Mouse (Mus musculus): ENCODE data around the gene Plcxd2. TPM values are rescaled to one million over a fixed set of nuclear protein-coding genes. Genes with fewer than 3 reads are reported as not detected.

Gene Plcxd2
- 15.0 and 15.2 TPM in 2 replicates for polyA plus RNA-seq (2015; fragmentation: Nextera tagmentation; extraction: Ambion mirVana)

DNA sequence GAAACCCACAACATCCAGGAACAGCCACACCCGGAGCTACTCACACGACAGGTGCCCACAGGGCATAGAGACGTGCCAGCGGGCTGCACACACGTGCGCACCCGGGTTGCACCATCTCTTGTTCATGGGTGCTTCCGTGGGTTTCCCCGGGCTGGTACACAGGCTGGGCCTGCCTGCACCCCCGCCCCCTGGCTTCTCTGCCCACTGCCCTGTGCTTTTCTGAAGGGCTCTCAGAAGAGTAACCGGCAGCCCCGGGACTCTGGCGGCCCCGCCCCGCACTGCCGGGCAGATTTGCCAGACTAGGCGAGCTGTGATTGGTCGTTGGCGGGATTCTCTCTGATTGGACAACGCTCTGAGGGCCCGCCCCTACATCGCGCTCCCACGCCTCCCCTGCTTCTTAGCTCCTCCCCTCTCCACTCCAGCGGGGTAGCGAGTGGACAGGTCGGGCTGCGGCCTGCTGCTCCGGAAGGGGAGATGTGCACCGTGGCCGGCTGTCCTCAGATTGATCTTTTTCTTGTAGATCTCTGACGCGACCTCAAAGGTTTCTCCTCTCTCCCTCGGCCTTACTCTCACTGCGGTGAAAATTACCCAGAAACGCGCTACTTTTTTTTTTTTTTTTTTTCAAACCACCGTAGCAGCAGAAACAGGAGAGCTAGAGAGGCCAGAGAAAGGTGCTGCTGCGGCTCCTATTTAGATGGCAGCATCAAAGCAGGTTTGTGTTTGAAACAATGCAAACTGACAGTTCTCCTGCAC lies at the start of gene Plcxd2:
TSS of gene Plcxd2 (minus strand) at position 66 of the 753 bp plus-strand sequence.
- H3K4me2 ChIP-seq = peak within 1 kb of the TSS; percentile 74
- ATAC-seq (ENCODE audit: low FRiP score, low read depth) = peak; percentile 99
- peaks cover 24% of the 10 kb centered on the region for H3K4me1 ChIP-seq (replicated peaks)
- H3K9me3 ChIP-seq = no peaks in the 10 kb centered on the region
- peak within 1 kb of the TSS; percentile 75 for H3K4me3 ChIP-seq
- H3K36me3 ChIP-seq = no peaks in the 10 kb centered on the region
- H3K27me3 ChIP-seq = no peaks in the 10 kb centered on the region
- H3K9ac ChIP-seq = peak within 1 kb of the TSS; percentile 59
- peak within 1 kb of the TSS; percentile 77 for H3K27ac ChIP-seq (replicated peaks)
- WGBS = under 1% methylated on average over 39 of the region's 39 CpGs

DNA sequence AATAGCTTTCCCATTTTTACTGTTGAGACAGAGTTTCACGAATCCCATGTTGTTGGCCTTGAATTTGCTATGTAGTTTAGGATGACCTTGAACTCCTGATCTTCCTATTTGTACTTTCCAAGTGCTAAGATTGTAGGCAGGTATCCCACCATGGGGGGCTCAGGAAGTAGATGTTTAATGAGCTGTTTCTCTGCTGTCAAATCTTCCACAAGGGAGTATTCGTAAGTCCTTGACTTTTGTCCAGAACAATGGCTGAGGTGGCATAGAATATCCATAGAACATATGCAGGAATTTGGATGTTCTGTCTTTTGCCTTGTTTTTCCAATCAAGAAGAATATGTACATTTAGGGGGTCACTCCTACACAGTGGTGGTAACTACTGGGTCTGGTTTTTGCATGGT lies 36.9 kb upstream of the Plcxd2 start:
- H3K27me3 ChIP-seq = no peaks in the 10 kb centered on the region
- ATAC-seq (ENCODE audit: low FRiP score, low read depth) = no peak
- WGBS = 88% methylated on average over 2 of the region's 2 CpGs

DNA sequence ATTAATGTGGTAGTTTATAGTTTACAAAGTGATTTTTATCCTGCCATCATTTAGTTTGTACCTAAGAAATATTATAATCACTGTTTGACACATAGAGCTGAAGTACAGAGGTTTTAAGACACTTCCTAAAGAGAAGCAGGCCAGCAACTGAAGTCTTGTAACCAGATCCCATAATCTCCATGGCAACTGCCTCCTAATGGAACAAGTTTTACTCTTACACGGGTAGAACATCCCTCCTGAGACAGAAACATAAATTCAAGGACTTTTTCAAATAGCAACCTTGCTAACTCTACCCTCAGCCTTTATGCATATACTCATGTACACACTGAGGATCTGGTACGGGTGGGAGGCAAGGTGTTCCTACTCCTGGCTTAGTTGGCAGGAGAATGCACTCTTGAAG lies 26.2 kb upstream of the Plcxd2 start:
- no peak overlapping the region for H3K9ac ChIP-seq
- H3K9me3 ChIP-seq = no peaks in the 10 kb centered on the region
- no peaks in the 10 kb centered on the region for H3K27me3 ChIP-seq
- H3K4me3 ChIP-seq = no peak overlapping the region
- ATAC-seq (ENCODE audit: low FRiP score, low read depth) = no peak
- WGBS = 57% methylated on average over 2 of the region's 2 CpGs
- no peak overlapping the region for H3K27ac ChIP-seq (replicated peaks)
- no peak overlapping the region for H3K4me2 ChIP-seq
- no peaks in the 10 kb centered on the region for H3K4me1 ChIP-seq (replicated peaks)
- H3K36me3 ChIP-seq = no peaks in the 10 kb centered on the region

More for the DNA sequence above, 36.9 kb upstream of the Plcxd2 start:
- no peaks in the 10 kb centered on the region for H3K9me3 ChIP-seq
- no peak overlapping the region for H3K4me3 ChIP-seq
- no peaks in the 10 kb centered on the region for H3K4me1 ChIP-seq (replicated peaks)
- H3K36me3 ChIP-seq = no peaks in the 10 kb centered on the region
- H3K4me2 ChIP-seq = no peak overlapping the region
- no peak overlapping the region for H3K27ac ChIP-seq (replicated peaks)
- H3K9ac ChIP-seq = no peak overlapping the region

DNA sequence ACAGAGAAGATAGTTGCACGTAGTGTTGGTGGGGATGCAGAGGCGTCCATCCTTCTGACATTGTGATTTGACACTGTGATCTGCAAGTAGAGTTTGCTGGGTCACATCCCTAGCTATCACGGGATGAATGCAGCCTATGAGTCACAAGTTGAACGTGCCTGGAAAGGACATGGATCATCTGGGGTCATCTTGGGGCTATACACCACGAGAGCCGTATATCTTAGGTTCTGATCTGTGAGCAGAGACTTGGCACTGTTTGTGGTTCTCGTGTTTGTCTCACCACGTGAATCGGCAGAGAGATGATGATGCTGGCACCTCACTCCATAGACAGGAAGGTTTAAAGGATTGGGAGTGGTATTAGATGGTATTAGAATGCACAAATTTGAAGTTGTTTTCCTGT lies 23.9 kb upstream of the Plcxd2 start:
- H3K9me3 ChIP-seq = no peaks in the 10 kb centered on the region
- H3K27ac ChIP-seq (replicated peaks) = no peak overlapping the region
- H3K36me3 ChIP-seq = no peaks in the 10 kb centered on the region
- H3K4me1 ChIP-seq (replicated peaks) = no peaks in the 10 kb centered on the region
- H3K4me2 ChIP-seq = no peak overlapping the region
- WGBS = 83% methylated on average over 9 of the region's 9 CpGs
- no peaks in the 10 kb centered on the region for H3K27me3 ChIP-seq
- H3K4me3 ChIP-seq = no peak overlapping the region
- no peak overlapping the region for H3K9ac ChIP-seq
- no peak for ATAC-seq (ENCODE audit: low FRiP score, low read depth)

DNA sequence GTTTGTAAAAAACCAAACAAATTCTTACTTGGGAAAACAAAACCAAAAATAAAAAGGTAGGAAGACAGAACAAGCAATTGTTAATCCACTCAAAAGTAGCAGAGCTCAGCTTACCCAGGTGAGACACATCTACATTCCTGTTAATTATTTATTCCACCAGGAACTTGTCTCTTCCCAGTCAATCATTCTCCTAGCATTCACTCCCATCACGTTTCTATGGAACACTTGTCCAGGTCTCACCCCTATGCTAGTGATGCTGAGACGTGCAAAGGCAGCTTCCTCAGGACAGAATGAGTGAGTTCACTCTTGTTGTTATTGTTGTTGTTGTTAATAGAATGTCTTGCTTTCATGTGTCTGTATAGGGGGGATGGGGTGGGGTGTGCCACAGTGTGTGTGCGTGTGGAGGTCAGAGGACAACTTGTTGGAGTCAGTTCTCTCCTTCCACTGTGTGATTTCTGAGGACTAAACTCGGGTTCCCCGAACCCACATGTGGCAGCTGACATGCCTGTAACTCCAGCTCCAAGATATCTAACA lies 13.0 kb upstream of the Plcxd2 start:
- ATAC-seq (ENCODE audit: low FRiP score, low read depth) = no peak; the same call in 1 of the 2 replicates
- Histone ChIP-seq H3K4me1 (replicated peaks) (no peaks in the 10 kb centered on the region), H3K4me2 (no peak overlapping the region), H3K27ac (replicated peaks) (no peak overlapping the region), H3K9ac (no peak overlapping the region), H3K27me3 (no peaks in the 10 kb centered on the region), H3K4me3 (no peak overlapping the region), H3K36me3 (no peaks in the 10 kb centered on the region), H3K9me3 (no peaks in the 10 kb centered on the region)
- 79% methylated on average over 5 of the region's 5 CpGs for WGBS

DNA sequence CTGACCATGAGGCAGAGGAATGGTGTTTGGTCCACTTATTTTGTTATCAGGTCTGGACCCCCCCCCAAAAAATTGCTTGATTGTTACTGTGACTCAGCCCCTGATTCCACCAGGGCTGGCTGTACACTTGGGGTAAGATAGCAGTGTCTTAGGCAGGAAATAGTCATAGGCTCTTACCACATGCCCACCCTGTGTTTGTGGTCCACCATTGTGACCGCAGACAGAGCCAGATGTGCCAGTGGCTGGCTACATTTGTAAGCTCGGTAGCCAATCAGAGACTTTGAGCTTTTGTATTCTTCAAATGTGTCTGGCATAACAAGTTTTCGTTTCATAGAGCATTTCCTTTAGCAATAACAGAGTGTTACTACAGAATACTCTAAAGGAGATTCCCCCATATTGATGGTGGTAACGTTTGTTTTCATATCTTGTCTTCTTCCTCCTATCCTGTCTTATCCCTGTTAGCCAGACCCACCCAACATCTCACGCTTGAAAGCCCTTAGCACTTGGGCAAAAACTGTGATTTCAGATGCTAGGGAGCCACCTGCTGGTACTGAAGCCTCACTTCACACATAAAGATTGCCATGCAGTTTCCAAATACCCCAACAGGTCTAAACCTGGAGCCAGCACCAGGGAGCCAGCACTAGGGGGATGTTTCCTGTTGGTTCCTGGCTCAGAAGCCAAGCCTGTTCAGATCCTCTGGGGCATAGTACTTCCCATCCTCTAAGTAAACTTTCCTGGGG lies 12.3 kb upstream of the Plcxd2 start:
- H3K36me3 ChIP-seq = no peaks in the 10 kb centered on the region
- H3K4me2 ChIP-seq = no peak overlapping the region
- H3K9me3 ChIP-seq = no peaks in the 10 kb centered on the region
- H3K9ac ChIP-seq = no peak overlapping the region
- H3K27me3 ChIP-seq = no peaks in the 10 kb centered on the region
- no peak overlapping the region for H3K27ac ChIP-seq (replicated peaks)
- H3K4me3 ChIP-seq = no peak overlapping the region
- H3K4me1 ChIP-seq (replicated peaks) = no peaks in the 10 kb centered on the region
- ATAC-seq (ENCODE audit: low FRiP score, low read depth) = peak; percentile 82
- 47% methylated on average over 5 of the region's 5 CpGs for WGBS

DNA sequence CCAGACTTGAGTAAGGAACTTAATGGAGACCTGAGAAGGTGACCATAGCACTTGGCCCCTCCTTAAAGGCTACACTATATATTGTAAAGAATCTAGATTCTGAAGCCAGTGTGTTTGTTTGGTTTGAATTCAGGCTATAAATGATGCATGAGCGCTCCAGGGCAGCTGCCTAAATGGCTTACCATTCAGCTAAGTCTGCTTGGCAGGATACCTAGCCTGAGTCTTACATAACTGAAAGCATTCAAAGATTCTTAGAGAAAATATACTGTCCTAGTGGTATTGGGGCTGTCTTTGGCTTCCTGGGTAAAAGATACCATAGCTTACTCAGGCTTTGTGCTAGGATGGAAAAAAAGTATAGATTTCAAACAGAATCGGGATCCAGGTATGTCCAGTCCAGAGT lies 11.3 kb upstream of the Plcxd2 start:
- Histone ChIP-seq H3K4me1 (replicated peaks) (no peaks in the 10 kb centered on the region), H3K27ac (replicated peaks) (no peak overlapping the region), H3K27me3 (no peaks in the 10 kb centered on the region), H3K4me2 (no peak overlapping the region), H3K36me3 (no peaks in the 10 kb centered on the region), H3K9me3 (no peaks in the 10 kb centered on the region), H3K4me3 (no peak overlapping the region), H3K9ac (no peak overlapping the region)
- WGBS = 85% methylated on average over 2 of the region's 2 CpGs
- no peak for ATAC-seq (ENCODE audit: low FRiP score, low read depth)

DNA sequence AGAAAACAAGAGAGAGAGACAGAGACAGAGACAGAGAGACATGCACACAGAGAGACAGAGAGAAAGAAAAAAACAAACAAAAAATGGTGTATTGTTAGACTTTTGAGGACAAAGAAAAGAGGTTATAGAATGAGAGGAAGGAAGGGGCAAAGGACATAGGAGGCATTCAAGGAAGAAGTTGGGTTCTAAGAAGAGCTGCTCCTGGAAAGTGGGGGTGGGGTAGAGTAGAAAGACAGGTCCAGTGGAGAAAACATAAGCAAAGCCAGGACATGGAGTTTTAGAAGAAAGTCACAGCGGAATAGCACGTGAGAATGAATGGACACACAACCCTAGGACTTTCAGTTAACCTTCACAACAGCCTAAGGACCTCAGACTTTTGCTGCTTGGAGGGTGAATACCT lies 10.4 kb upstream of the Plcxd2 start:
- no peaks in the 10 kb centered on the region for H3K4me1 ChIP-seq (replicated peaks)
- 86% methylated on average over 2 of the region's 2 CpGs for WGBS
- H3K36me3 ChIP-seq = no peaks in the 10 kb centered on the region
- no peaks in the 10 kb centered on the region for H3K9me3 ChIP-seq
- no peaks in the 10 kb centered on the region for H3K27me3 ChIP-seq
- no peak for ATAC-seq (ENCODE audit: low FRiP score, low read depth)
- no peak overlapping the region for H3K27ac ChIP-seq (replicated peaks)
- no peak overlapping the region for H3K4me2 ChIP-seq
- no peak overlapping the region for H3K9ac ChIP-seq
- no peak overlapping the region for H3K4me3 ChIP-seq

DNA sequence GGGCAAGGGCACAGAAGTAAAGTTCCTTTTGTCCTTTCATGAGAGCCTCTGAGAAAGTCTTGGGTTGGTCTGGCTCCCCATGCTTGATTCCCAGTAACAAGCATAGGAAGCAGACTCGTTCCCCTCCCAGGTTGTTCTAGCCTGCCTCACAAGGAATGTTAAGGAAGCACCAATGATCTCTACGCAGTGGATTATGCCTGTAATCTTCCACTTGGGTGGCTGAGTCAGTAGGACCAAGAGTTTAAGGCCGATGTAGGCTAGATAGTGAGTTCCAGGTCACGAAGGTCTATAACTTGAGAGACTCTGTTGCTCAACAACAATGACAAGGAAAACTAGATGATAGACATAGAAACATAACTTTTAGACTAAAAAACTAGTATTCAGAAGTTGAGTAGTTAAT lies 9.8 kb upstream of the Plcxd2 start:
- H3K27me3 ChIP-seq = no peaks in the 10 kb centered on the region
- H3K36me3 ChIP-seq = no peaks in the 10 kb centered on the region
- H3K9me3 ChIP-seq = no peaks in the 10 kb centered on the region
- no peak overlapping the region for H3K9ac ChIP-seq
- H3K27ac ChIP-seq (replicated peaks) = no peak overlapping the region
- WGBS = 87% methylated on average over 4 of the region's 4 CpGs
- H3K4me2 ChIP-seq = no peak overlapping the region
- H3K4me1 ChIP-seq (replicated peaks) = no peaks in the 10 kb centered on the region
- no peak for ATAC-seq (ENCODE audit: low FRiP score, low read depth)
- H3K4me3 ChIP-seq = no peak overlapping the region

DNA sequence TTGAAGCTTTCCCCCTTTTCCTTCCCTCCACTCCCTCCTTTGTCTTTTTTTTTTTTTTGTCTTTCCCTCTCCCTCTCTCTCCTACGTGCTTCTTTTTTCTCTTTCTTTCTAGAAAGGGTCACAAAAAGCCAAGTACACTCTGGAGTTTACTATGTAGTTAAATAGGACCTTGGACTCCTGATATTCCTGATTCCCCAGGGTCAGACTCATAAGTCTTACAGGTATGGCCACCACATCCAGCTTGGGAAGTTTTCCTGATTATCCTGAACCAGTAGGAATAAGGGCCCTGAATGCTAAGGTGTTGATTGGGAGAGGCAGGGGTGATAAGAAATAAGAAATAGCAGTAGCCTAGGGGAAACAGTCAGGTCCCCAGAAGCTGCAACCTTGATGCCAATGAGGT lies 9.3 kb upstream of the Plcxd2 start:
- Histone ChIP-seq H3K4me3 (no peak overlapping the region), H3K4me2 (no peak overlapping the region), H3K36me3 (no peaks in the 10 kb centered on the region), H3K27me3 (no peaks in the 10 kb centered on the region), H3K27ac (replicated peaks) (no peak overlapping the region), H3K4me1 (replicated peaks) (no peaks in the 10 kb centered on the region), H3K9ac (no peak overlapping the region), H3K9me3 (no peaks in the 10 kb centered on the region)
- 80% methylated on average over 1 of the region's 1 CpGs for WGBS
- no peak for ATAC-seq (ENCODE audit: low FRiP score, low read depth)

DNA sequence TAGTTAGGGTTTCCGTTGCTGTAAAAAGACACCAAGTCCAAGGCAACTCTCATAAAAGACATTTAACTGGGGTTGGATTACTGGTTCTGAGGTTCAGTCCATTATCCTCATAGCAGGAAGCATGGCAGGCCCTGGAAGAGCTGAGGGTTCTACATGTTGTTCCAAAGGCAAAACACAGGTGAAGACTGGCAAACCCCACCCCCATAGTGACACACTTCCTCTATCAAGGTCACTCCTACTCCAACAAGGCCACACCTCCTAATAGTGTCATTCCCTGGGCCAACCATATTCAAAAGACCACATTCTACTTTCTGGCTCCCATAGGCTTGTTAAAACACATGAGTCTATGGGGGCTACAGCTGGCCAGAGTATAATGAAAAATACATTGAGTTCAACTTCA lies 1.7 kb upstream of the Plcxd2 start:
- H3K36me3 ChIP-seq = no peaks in the 10 kb centered on the region
- no peak for ATAC-seq (ENCODE audit: low FRiP score, low read depth)
- H3K4me3 ChIP-seq = no peak overlapping the region
- H3K4me2 ChIP-seq = no peak overlapping the region
- no peaks in the 10 kb centered on the region for H3K27me3 ChIP-seq
- no peak overlapping the region for H3K27ac ChIP-seq (replicated peaks)
- H3K4me1 ChIP-seq (replicated peaks) = peaks cover 24% of the 10 kb centered on the region
- H3K9me3 ChIP-seq = no peaks in the 10 kb centered on the region
- WGBS = 81% methylated on average over 1 of the region's 1 CpGs
- no peak overlapping the region for H3K9ac ChIP-seq

DNA sequence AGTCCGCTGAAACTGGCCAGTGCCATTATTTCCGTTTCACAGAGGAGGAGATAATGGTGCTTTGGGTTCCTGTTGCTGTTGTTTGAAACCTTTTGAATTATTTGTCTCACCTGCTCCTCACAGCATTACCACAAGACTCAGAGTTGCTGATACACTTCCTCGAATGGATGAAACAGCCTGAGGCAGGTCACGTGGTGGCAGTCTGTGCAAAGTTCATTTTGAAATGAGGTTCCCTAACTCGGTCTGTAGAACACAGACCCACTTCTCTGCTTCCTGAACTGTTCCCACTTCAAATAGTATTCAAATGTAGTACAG lies 845 bp upstream of the Plcxd2 start:
- H3K36me3 ChIP-seq = no peaks in the 10 kb centered on the region
- WGBS = 11% methylated on average over 5 of the region's 5 CpGs
- H3K9me3 ChIP-seq = no peaks in the 10 kb centered on the region
- H3K4me1 ChIP-seq (replicated peaks) = peaks cover 24% of the 10 kb centered on the region
- H3K27ac ChIP-seq (replicated peaks) = peak overlapping the region; percentile 77
- H3K9ac ChIP-seq = peak overlapping the region; percentile 59
- no peaks in the 10 kb centered on the region for H3K27me3 ChIP-seq
- H3K4me2 ChIP-seq = peak overlapping the region; percentile 74
- no peak for ATAC-seq (ENCODE audit: low FRiP score, low read depth)
- H3K4me3 ChIP-seq = peak overlapping the region; percentile 75

Measured in hindbrain, embryonic 15.5 days (tissue).